Comparison of ENCODE assay signal across 10 mouse cellular contexts in genomic region chr7:120328087-120328793, GRCm38 (mm10). TPM values are rescaled to one million over a fixed set of nuclear protein-coding genes. Genes with fewer than 3 reads are reported as not detected.
DNase-seq lines count a peak whose midpoint lies in the region; ATAC-seq and TF ChIP-seq lines count a peak whose summit lies in the region.
"Had no signal": no experiment of that assay in that cellular context is flagged by ENCODE, and none has a peak within 500 bp of the region (broad histone marks: within the 10 kb centered on the region; RNA-seq: fewer than 3 reads in every experiment).

Gene Abca15, plus strand, starts transcription at chr7:120328670.

- no peak within 1 kb of the TSS for H3K9ac ChIP-seq in lung, postnatal 0 days (replicated peaks; ENCODE audit: low read depth)
- no peak within 1 kb of the TSS for H3K9ac ChIP-seq in heart, embryonic 16.5 days (ENCODE audit: low read length)

- no peak for TF ChIP-seq EP300 in lung, postnatal 0 days (IDR thresholded peaks at IDR 0.05)

- TF ChIP-seq CTCF in lung, postnatal 0 days (IDR thresholded peaks at IDR 0.05): no peak

- peak; percentile 11 for DNase-seq in lung, postnatal 0 days (ENCODE audit: low spot score)
- no peak for DNase-seq in lung, postnatal 36 days
- peak; percentile 12 for DNase-seq in cerebellum, adult 9-11 months
- DNase-seq in kidney, postnatal 10 days: peak; percentile 71
- peak; percentile 30 for DNase-seq in right cerebral cortex, postnatal 14 days
- DNase-seq in yolk sac, embryonic 10.5 days (ENCODE audit: low spot score): no peak
- DNase-seq in urinary bladder, postnatal 4 days (ENCODE audit: low spot score in 2 of 2): no peak

- ATAC-seq in lung, postnatal 0 days: no peak
- 0 out of 2 replicates have a peak, but pooled peaks have one; percentile 32 for ATAC-seq in heart, embryonic 16.5 days (replicated peaks; ENCODE audit: extremely low read depth, insufficient read depth, low FRiP score)

- no peaks in the 10 kb centered on the region for H3K4me1 ChIP-seq in lung, postnatal 0 days (ENCODE audit: insufficient read depth, low read depth, low read length)
- H3K4me1 ChIP-seq in heart, embryonic 16.5 days (ENCODE audit: control insufficient read depth, insufficient read depth, low read length): no peaks in the 10 kb centered on the region

- no peaks in the 10 kb centered on the region for H3K36me3 ChIP-seq in lung, postnatal 0 days (ENCODE audit: insufficient read depth, low read length)
- H3K36me3 ChIP-seq in heart, embryonic 16.5 days (ENCODE audit: control insufficient read depth, insufficient read depth): no peaks in the 10 kb centered on the region

- H3K4me2 ChIP-seq in lung, postnatal 0 days (replicated peaks; ENCODE audit: low read depth, low read length): peak within 1 kb of the TSS; percentile 52
- peak within 1 kb of the TSS; percentile 60 for H3K4me2 ChIP-seq in heart, embryonic 16.5 days (ENCODE audit: low read depth, low read length)

- no peaks in the 10 kb centered on the region for H3K27me3 ChIP-seq in lung, postnatal 0 days (replicated peaks; ENCODE audit: insufficient read depth, low read length)
- 0 out of 2 replicates have a peak, but pooled peaks cover 2% of the 10 kb centered on the region for H3K27me3 ChIP-seq in heart, embryonic 16.5 days (ENCODE audit: control insufficient read depth, insufficient read depth, low read length)

- WGBS in lung, postnatal 0 days: 71% methylated on average over 22 of the region's 22 CpGs
- 78% methylated on average over 22 of the region's 22 CpGs for WGBS in heart, embryonic 16.5 days

- H3K27ac ChIP-seq in lung, postnatal 0 days (ENCODE audit: low read length): no peak within 1 kb of the TSS
- H3K27ac ChIP-seq in heart, embryonic 16.5 days (ENCODE audit: low read length): no peak within 1 kb of the TSS

- no peaks in the 10 kb centered on the region for H3K9me3 ChIP-seq in lung, postnatal 0 days (ENCODE audit: low read length)
- no peaks in the 10 kb centered on the region for H3K9me3 ChIP-seq in heart, embryonic 16.5 days (replicated peaks; ENCODE audit: control insufficient read depth, low read length)

- no peak within 1 kb of the TSS for H3K4me3 ChIP-seq in lung, postnatal 0 days (ENCODE audit: low read depth, low read length)
- peak within 1 kb of the TSS; percentile 31 for H3K4me3 ChIP-seq in heart, embryonic 16.5 days (ENCODE audit: low read length)

RNA-seq across cellular contexts. Expression of gene Abca15, which starts in this region (rescaled TPM):
- polyA plus RNA-seq in lung, postnatal 0 days (2015; fragmentation: Nextera tagmentation; extraction: Ambion mirVana): not detected in 2 replicates
- 0.05 and 0.11 TPM in 2 replicates for polyA plus RNA-seq in heart, embryonic 16.5 days (2015; fragmentation: Nextera tagmentation; extraction: Ambion mirVana)
- polyA plus RNA-seq: large intestine, adult 2 months; spleen, adult 2 months had no signal

Comparison
In these comparisons a context has a peak if more than half of its experiments do, and no peak if none do; other contexts are left out.
1. Peak in DNase-seq and H3K4me2 ChIP-seq in lung, postnatal 0 days; RNA of the gene not detected or under 1 TPM.
2. Peak in ATAC-seq, H3K4me3 ChIP-seq and H3K4me2 ChIP-seq in heart, embryonic 16.5 days; RNA of the gene not detected or under 1 TPM.
3. DNase-seq: peak in cerebellum, adult 9-11 months (single experiment), kidney, postnatal 10 days (single experiment) and right cerebral cortex, postnatal 14 days (single experiment); none in lung, postnatal 36 days (single experiment), yolk sac, embryonic 10.5 days (single experiment) and urinary bladder, postnatal 4 days (0 of 2).